Mouse (Mus musculus): ENCODE results near the gene Tmem151b. TPM values are rescaled to one million over a fixed set of nuclear protein-coding genes. Genes with fewer than 3 reads are reported as not detected.
A peak's percentile ranks its signal among the peaks of the same experiment; 100 is the strongest.

Tmem151b gene
- polyA plus RNA-seq, 1 experiment from 2014 or later, result 1.4 TPM

DNA sequence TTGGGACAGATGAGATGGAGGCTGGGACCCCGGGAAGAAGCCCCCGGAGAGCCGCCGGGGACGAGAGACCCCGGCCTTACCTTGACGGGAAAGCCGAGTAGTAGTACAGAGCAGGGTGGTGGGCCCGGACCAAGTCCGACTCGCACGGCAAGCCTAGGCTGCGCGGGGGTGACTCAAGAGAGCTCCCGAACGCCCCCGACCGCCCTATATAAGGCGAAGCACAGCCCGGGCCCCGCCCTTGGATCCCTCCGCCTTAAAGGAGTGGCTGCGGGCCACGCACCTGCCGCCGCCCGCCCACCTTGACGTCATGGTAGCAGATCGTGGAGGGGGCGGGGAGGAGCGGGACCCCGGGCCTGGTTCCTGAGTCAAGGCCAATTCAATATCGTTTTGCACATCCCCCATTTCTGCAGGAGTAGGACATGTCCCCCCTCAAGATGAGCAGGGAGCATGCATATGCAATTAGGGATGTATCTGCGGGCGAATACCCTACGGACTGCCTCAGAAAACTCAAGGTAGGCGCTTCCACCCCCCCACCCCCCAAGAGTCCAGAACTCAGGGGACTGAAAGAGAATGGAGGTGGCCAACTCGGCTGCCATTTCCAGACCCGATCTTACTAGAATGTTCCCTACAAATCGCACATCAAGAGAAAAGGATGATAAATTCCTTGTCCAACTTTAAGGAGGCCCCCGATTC, 23.8 kb upstream of the Tmem151b start, which contains the start of gene Hsp90ab1:
TSS of gene Hsp90ab1 (minus strand) at position 185 of the 693 bp plus-strand sequence.
- Histone ChIP-seq H3K27me3 (replicated peaks) (no peaks in the 10 kb centered on the region), H3K9me3 (no peaks in the 10 kb centered on the region), H3K4me2 (peak within 1 kb of the TSS; percentile 87), H3K27ac (replicated peaks) (peak within 1 kb of the TSS; percentile 99), H3K4me1 (peaks cover 60% of the 10 kb centered on the region), H3K9ac (peak within 1 kb of the TSS; percentile 100), H3K4me3 (peak within 1 kb of the TSS; percentile 100), H3K36me3 (peaks cover 40% of the 10 kb centered on the region)
- WGBS, result under 1% methylated on average over 41 of the region's 41 CpGs
- peak; percentile 82 for ATAC-seq (ENCODE audit: extremely low read depth, insufficient number of reproducible peaks, low FRiP score, low TSS enrichment)

DNA sequence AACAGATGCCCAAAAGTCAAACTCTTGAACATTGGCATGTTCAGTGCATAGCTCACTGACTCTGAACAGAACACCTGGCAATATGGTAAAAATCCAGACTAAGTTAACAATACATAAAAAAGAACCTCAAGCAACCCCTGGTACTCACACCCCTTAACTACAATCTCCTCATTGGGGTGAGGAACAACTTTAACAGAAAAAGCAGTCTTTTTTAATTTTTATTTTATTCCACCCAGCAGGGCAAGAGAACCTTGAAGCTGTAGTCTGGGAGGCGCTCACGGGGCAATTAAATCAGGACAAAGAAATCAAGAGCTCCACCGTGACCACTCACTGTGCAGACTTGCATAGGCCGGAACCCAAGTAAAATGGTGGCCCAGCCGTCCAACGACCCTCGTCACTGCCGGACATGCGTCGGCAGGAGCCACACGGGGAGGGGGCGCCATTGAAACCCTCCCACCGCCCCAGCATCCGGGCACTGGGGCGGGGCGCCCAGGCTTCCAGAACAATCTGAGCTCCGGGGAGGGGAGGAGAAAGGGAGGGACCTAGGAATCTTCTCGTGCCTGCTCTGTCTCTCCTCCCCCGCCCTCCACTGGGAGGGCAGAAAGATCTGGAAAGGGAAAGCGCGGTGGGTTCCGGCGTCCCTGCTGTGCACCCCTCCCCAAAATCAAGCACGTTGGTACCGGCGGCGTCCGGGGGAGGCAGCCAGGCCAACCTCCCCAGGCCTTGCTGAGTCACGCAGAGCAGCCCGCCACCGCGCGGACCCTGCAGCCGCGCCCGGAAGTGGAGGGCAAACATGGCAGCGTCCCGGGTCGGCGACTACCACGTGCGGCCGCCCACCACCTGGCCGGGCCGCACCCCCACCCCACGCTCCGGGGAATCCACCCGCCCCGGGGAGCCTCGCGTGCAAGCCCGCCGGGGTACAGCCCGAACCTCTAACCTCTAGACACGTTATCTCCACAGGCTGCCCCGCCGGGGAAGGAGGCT, 22.9 kb upstream of the Tmem151b start:
- Histone ChIP-seq H3K27me3 (replicated peaks) (no peaks in the 10 kb centered on the region), H3K4me3 (peak overlapping the region; percentile 100), H3K36me3 (peaks cover 48% of the 10 kb centered on the region), H3K4me2 (peak overlapping the region; percentile 87), H3K9me3 (no peaks in the 10 kb centered on the region), H3K4me1 (peaks cover 61% of the 10 kb centered on the region), H3K27ac (replicated peaks) (peak overlapping the region; percentile 99), H3K9ac (peak overlapping the region; percentile 100)
- ATAC-seq (ENCODE audit: extremely low read depth, insufficient number of reproducible peaks, low FRiP score, low TSS enrichment), result peak; percentile 64
- WGBS, result 1% methylated on average over 53 of the region's 57 CpGs

DNA sequence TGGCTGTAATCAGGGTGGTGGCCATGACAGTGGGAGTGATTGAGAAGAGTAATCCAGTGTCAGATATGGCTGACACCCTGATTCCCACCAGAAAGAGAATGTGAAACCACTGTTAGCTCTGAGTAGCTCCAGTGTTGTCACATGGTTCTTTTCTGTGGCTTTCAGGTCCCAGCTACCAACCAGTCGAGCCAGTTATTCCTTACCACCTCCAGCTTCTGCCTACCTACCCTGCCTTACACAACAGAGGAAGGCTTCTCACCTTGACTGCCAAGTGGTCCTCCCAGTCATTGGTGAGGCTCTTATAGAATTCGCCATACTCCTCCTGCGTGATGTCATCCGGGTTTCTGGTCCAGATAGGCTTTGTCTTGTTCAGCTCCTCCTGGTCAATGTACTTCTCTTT, 20.5 kb upstream of the Tmem151b start:
- Histone ChIP-seq H3K27ac (replicated peaks) (no peak overlapping the region), H3K36me3 (peaks cover 71% of the 10 kb centered on the region), H3K4me2 (no peak overlapping the region), H3K4me1 (peaks cover 76% of the 10 kb centered on the region), H3K4me3 (no peak overlapping the region), H3K9ac (peak overlapping the region; percentile 52; the same call in 1 of the 2 replicates), H3K27me3 (replicated peaks) (no peaks in the 10 kb centered on the region), H3K9me3 (no peaks in the 10 kb centered on the region)
- ATAC-seq (ENCODE audit: extremely low read depth, insufficient number of reproducible peaks, low FRiP score, low TSS enrichment), result no peak
- 85% methylated on average over 4 of the region's 4 CpGs for WGBS

DNA sequence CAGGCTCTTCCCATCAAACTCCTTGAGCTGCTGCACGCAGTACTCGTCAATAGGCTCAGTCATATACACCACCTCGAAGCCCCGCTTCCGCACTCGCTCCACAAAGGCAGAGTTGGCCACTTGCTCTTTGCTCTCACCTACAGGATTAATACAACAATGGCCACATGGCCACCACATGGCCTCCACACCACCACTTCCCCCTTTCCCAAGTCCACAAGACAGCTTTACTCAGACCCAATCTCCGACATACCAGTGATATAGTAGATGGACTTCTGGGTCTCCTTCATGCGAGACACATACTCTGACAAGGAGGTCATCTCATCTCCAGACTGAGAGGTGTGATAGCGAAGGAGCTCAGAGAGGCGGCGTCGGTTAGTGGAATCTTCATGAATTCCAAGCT, 19.5 kb upstream of the Tmem151b start:
- WGBS, result 84% methylated on average over 12 of the region's 12 CpGs

DNA sequence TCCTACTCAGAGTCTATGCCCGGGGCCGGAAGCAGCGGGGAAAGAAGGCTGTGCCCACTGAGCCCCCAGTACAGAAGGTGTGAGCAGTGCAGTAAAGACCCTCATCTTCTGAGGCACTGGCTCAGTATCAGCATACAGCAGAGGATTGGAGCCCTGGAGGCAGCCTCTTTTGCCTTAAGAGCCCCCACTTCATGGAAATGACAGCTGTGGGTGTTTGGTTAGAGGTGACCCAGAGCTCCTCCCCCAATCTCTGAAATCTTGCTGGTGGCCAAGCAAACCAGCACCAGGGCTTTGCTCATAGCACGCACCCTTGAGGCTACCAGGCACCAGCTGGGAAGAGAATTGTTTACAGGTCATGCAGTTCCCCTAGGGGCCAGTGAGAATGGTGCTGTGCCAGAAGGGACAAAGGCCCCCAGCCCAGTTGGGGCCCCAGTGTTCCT, 17.7 kb upstream of the Tmem151b start:
- no peaks in the 10 kb centered on the region for H3K27me3 ChIP-seq (replicated peaks)
- peaks cover 76% of the 10 kb centered on the region for H3K4me1 ChIP-seq
- H3K36me3 ChIP-seq, result peaks cover 72% of the 10 kb centered on the region
- WGBS, result 31% methylated on average over 4 of the region's 4 CpGs
- no peak for ATAC-seq (ENCODE audit: extremely low read depth, insufficient number of reproducible peaks, low FRiP score, low TSS enrichment)
- H3K9ac ChIP-seq, result peak overlapping the region; percentile 54; the same call in 1 of the 2 replicates
- H3K27ac ChIP-seq (replicated peaks), result peak overlapping the region; percentile 50
- no peak overlapping the region for H3K4me2 ChIP-seq
- no peak overlapping the region for H3K4me3 ChIP-seq
- H3K9me3 ChIP-seq, result no peaks in the 10 kb centered on the region

More for the DNA sequence above, 19.5 kb upstream of the Tmem151b start:
- Histone ChIP-seq H3K4me3 (no peak overlapping the region), H3K27ac (replicated peaks) (0 out of 2 replicates have a peak overlapping the region, but pooled peaks have one; percentile 5), H3K9ac (0 out of 2 replicates have a peak overlapping the region, but pooled peaks have one; percentile 40), H3K9me3 (no peaks in the 10 kb centered on the region), H3K27me3 (replicated peaks) (no peaks in the 10 kb centered on the region), H3K4me2 (no peak overlapping the region), H3K4me1 (peaks cover 76% of the 10 kb centered on the region), H3K36me3 (peaks cover 72% of the 10 kb centered on the region)
- ATAC-seq (ENCODE audit: extremely low read depth, insufficient number of reproducible peaks, low FRiP score, low TSS enrichment), result no peak

DNA sequence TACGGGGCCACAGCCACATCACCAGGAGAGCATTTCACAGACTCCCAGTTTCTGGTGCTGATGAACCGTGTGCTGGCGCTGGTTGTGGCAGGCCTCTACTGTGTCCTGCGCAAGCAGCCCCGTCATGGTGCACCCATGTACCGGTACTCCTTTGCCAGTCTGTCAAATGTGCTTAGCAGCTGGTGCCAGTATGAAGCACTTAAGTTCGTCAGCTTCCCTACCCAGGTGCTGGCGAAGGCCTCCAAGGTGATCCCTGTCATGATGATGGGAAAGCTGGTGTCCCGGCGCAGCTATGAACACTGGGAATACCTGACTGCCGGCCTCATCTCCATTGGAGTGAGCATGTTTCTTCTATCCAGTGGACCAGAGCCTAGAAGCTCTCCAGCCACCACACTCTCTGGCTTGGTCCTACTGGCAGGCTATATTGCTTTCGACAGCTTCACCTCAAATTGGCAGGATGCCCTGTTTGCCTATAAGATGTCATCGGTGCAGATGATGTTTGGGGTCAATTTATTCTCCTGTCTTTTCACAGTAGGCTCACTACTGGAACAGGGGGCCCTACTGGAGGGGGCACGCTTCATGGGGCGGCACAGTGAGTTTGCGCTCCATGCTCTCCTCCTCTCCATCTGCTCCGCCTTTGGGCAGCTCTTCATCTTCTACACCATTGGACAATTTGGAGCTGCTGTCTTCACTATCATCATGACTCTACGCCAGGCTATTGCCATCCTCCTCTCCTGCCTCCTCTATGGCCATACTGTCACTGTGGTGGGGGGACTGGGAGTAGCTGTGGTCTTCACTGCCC, 17.1 kb upstream of the Tmem151b start:
- Histone ChIP-seq H3K27ac (replicated peaks) (peak overlapping the region; percentile 50), H3K4me2 (no peak overlapping the region), H3K27me3 (replicated peaks) (no peaks in the 10 kb centered on the region), H3K9me3 (no peaks in the 10 kb centered on the region), H3K4me1 (peaks cover 71% of the 10 kb centered on the region), H3K36me3 (peaks cover 66% of the 10 kb centered on the region), H3K9ac (peak overlapping the region; percentile 54; the same call in 1 of the 2 replicates), H3K4me3 (no peak overlapping the region)
- WGBS, result 63% methylated on average over 18 of the region's 18 CpGs
- no peak for ATAC-seq (ENCODE audit: extremely low read depth, insufficient number of reproducible peaks, low FRiP score, low TSS enrichment)

DNA sequence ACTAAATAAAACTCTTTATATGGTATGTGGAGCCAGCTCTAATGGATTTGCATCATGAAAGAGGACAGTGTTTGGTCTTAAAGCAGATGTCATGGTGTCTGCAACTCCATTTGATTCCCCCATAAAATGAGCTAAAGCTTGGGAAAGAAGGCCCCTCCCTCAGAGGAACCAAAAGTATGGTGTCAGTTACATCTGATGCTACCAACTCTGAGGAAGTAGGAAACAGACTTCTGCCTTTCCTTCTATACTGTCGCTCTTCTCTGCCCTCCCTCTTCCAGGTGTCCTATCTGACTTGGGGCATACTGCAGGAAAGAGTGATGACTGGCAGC, 16.5 kb upstream of the Tmem151b start:
- Histone ChIP-seq H3K4me3 (no peak overlapping the region), H3K9ac (no peak overlapping the region), H3K27me3 (replicated peaks) (no peaks in the 10 kb centered on the region), H3K4me2 (no peak overlapping the region), H3K4me1 (peaks cover 66% of the 10 kb centered on the region), H3K9me3 (no peaks in the 10 kb centered on the region), H3K27ac (replicated peaks) (0 out of 2 replicates have a peak overlapping the region, but pooled peaks have one; percentile 50), H3K36me3 (peaks cover 60% of the 10 kb centered on the region)
- ATAC-seq (ENCODE audit: extremely low read depth, insufficient number of reproducible peaks, low FRiP score, low TSS enrichment), result no peak
- WGBS, result 67% methylated on average over 1 of the region's 1 CpGs

DNA sequence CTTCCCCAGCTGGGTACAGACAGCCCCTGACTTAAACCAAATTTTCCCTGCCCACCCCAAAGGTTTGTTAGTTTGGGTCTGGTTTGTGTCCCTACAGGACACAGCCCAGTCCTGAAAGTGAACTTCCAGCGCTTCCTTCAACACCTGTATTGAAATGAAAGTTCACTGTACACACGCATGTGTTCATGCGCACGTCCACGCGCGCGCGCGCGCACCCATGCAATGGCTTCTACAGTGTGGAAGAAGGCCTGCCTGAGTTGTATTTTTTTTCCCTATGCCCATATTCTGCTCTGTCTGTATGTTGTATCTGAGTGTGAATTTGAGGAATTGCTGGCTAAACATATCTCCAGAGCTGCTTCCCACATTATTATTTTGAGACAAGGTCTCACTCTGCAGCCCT, 15.6 kb upstream of the Tmem151b start:
- Histone ChIP-seq H3K4me3 (peak overlapping the region; percentile 76), H3K9me3 (no peaks in the 10 kb centered on the region), H3K4me2 (peak overlapping the region; percentile 82), H3K36me3 (peaks cover 51% of the 10 kb centered on the region), H3K27me3 (replicated peaks) (no peaks in the 10 kb centered on the region), H3K27ac (replicated peaks) (no peak overlapping the region), H3K4me1 (peaks cover 57% of the 10 kb centered on the region), H3K9ac (peak overlapping the region; percentile 95)
- no peak for ATAC-seq (ENCODE audit: extremely low read depth, insufficient number of reproducible peaks, low FRiP score, low TSS enrichment)
- WGBS, result 95% methylated on average over 11 of the region's 11 CpGs

DNA sequence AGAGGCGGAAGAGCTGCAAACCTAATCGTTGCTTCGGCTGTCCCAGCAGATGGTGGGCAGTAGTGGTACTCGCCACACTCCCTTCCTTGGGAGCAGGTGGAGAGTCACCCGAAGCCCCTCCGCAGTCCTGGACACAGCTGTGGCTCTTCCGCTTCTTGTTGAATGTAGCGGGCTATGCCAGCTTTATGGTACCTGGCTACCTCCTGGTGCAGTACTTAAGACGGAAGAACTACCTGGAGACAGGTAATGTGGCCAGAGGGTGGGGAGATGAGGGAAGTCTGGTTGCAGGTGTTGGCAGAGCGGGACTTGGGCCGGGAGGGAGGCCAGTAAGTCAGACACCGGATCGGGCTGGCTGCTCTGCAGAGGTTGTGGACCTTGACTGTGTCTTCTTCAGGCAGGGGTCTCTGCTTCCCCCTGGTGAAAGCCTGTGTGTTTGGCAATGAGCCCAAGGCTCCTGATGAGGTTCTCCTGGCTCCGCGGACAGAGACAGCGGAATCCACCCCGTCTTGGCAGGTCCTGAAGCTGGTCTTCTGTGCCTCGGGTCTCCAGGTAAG, 15.1 kb upstream of the Tmem151b start:
- peaks cover 52% of the 10 kb centered on the region for H3K4me1 ChIP-seq
- WGBS, result 11% methylated on average over 18 of the region's 18 CpGs
- H3K27me3 ChIP-seq (replicated peaks), result no peaks in the 10 kb centered on the region
- peak overlapping the region; percentile 76 for H3K27ac ChIP-seq (replicated peaks)
- peak overlapping the region; percentile 95 for H3K9ac ChIP-seq
- peak overlapping the region; percentile 76 for H3K4me3 ChIP-seq
- peak overlapping the region; percentile 82 for H3K4me2 ChIP-seq
- ATAC-seq (ENCODE audit: extremely low read depth, insufficient number of reproducible peaks, low FRiP score, low TSS enrichment), result no peak
- H3K9me3 ChIP-seq, result no peaks in the 10 kb centered on the region
- peaks cover 46% of the 10 kb centered on the region for H3K36me3 ChIP-seq

DNA sequence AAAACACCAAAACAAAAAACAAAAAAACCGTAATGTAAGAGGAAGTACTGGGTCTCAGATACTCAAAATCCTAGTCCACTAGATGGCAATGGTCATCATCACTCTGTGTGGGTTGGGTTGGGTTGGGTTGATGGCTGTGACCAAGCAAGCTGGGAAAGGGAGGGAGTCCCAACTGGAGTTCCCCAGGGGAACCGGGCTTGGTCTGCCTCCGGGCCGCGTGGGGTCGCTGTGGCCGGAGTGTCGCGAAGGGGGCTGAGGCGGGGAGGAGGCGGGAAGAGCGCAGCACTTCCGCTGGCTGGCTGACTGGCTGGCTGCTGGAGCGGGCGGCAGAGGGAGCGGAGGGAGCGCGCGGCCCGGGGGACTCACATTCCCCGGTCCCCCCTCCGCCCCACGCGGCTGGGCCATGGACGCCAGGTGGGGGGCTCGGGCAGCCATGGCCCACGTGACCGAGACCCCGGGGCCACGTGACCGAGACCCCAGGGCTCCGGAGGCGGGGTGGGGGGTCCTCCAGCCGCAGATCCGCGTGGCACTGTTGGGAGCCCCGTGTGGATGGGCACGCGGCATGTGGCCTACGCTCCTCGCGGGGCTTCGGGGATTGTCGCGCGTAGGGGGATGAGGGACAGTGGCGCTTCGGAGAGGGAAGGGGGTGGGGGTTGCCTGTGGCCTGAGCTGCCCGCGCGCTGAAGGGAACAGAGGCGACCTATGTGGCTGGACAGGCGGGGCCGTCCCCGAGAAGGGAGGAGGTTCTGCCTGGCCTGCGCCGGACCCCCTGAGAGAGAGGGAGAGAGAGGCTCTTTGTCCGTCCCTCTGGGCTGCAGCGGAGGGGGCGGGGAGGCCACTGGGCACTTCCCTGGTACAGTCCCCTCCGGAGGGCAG, 14.4 kb upstream of the Tmem151b start, which contains the start of gene Slc35b2:
TSS of gene Slc35b2 (plus strand) at position 220 of the 876 bp plus-strand sequence.
- WGBS, result under 1% methylated on average over 53 of the region's 61 CpGs
- peaks cover 39% of the 10 kb centered on the region for H3K36me3 ChIP-seq

More for the DNA sequence above, 14.4 kb upstream of the Tmem151b start, which contains the start of gene Slc35b2:
- peaks cover 2% of the 10 kb centered on the region; the same call in 1 of the 2 replicates for H3K27me3 ChIP-seq (replicated peaks)
- H3K4me3 ChIP-seq, result peak within 1 kb of the TSS; percentile 76
- peaks cover 45% of the 10 kb centered on the region for H3K4me1 ChIP-seq
- H3K9ac ChIP-seq, result peak within 1 kb of the TSS; percentile 95
- peak; percentile 72 for ATAC-seq (ENCODE audit: extremely low read depth, insufficient number of reproducible peaks, low FRiP score, low TSS enrichment)
- peak within 1 kb of the TSS; percentile 82 for H3K4me2 ChIP-seq
- H3K9me3 ChIP-seq, result no peaks in the 10 kb centered on the region
- H3K27ac ChIP-seq (replicated peaks), result peak within 1 kb of the TSS; percentile 76

Measured in heart, embryonic 13.5 days (tissue).